Mouse (Mus musculus) liver, postnatal 0 days (tissue): ENCODE measurements around the gene Morc2a.

Source experiments
- CTCF ChIP-seq: sonication (generic); IDR thresholded peaks from 2 replicates; pipeline ENCODE4 v1.5.1; 2016; ENCODE audit warnings: antibody characterized with exemption, low read depth
- EP300 ChIP-seq: IDR thresholded peaks from 2 replicates; pipeline ENCODE4 v1.6.1; 2016; ENCODE audit warnings: antibody characterized with exemption, low read depth, mild to moderate bottlenecking

GRCm38 (mm10) chr11:3622826-3623225 lies 26.2 kb upstream of the Morc2a start:
- no peak for TF ChIP-seq CTCF
- no peak for TF ChIP-seq EP300
